Mouse (Mus musculus): ENCODE measurements at regions not wholly inside any gene's neighbourhood (a gene's known extent, or its start where the extent isn't known, plus 50 kb on each side); places are given as distances from the start of the nearest gene placed in this dataset.
A peak's percentile ranks its signal among the peaks of the same experiment; 100 is the strongest.

DNA sequence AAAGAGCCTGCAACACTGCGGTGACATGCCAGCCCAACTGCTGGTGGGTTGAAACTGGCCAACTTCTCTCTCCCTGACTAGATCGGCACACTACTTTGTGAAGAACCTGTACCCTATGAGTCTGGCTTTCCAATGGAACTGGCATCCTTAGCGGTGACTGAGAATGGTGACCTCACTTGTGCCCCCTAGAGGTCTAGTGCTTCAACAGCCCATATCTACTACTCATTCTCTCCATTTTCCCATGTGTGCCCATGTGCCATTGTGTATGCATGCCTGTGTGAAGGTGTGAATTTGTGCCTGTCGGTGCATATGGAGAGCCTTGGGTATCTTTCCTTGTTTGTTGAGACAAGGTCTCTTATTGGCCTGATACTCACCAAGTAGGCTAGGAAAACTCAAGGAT is 106.5 kb upstream of the Tmem260 start:
- TF ChIP-seq CTCF (IDR thresholded peaks at IDR 0.05; ENCODE audit: low read depth), result peak; percentile 28; the same call in 1 of the 2 replicates
- no peak for TF ChIP-seq EP300 (IDR thresholded peaks at IDR 0.05; ENCODE audit: low read depth)

All from liver, postnatal 0 days (tissue).